Mouse (Mus musculus): ENCODE results near the gene Ctnnbl1.

GRCm38 (mm10) chr2:157814116-157814964 is 77.1 kb downstream of the Ctnnbl1 start:
- no peak for TF ChIP-seq POLR2A (IDR thresholded peaks at IDR 0.05; ENCODE audit: insufficient read depth, low read depth, low read length)
- TF ChIP-seq CTCF (IDR thresholded peaks at IDR 0.05) = no peak
- no peak for TF ChIP-seq EP300 (IDR thresholded peaks at IDR 0.05; ENCODE audit: insufficient read depth, low read depth, low read length)

Data from heart, adult 2 months (tissue).